Mouse (Mus musculus) frontal cortex, postnatal 36 days (tissue): ENCODE measurements at regions not wholly inside any gene's neighbourhood (a gene's known extent, or its start where the extent isn't known, plus 50 kb on each side); places are given as distances from the start of the nearest gene placed in this dataset.
A peak's percentile ranks its signal among the peaks of the same experiment; 100 is the strongest.

Experiments
- DNase-seq, 2 experiments: peaks; one replicate each; pipeline ENCODE4 v3.0.0; 2022; ENCODE audit warnings: low spot score in 2 of 2

GRCm38 (mm10) chr7:77632656-77633055, 1105.2 kb downstream of the Ntrk3 start:
- no peak for DNase-seq

GRCm38 (mm10) chr7:77623491-77623890, 1114.3 kb downstream of the Ntrk3 start:
- DNase-seq = no peak

GRCm38 (mm10) chr7:77622934-77623333, 1114.9 kb downstream of the Ntrk3 start:
- DNase-seq = no peak

- DNase-seq = no peak
Measured at GRCm38 (mm10) chr7:77572872-77573271, 1164.9 kb downstream of the Ntrk3 start.

GRCm38 (mm10) chr7:77559095-77559494, 1178.7 kb downstream of the Ntrk3 start:
- no peak for DNase-seq

GRCm38 (mm10) chr7:77558536-77558935, 1179.3 kb downstream of the Ntrk3 start:
- DNase-seq = no peak

- no peak for DNase-seq
Measured at GRCm38 (mm10) chr7:77536890-77537289, 1200.9 kb downstream of the Ntrk3 start.

- no peak for DNase-seq
Measured at GRCm38 (mm10) chr7:77527906-77528305, 1209.9 kb downstream of the Ntrk3 start.

GRCm38 (mm10) chr7:77509586-77509985, 1228.2 kb downstream of the Ntrk3 start:
- no peak for DNase-seq

- no peak for DNase-seq
Measured at GRCm38 (mm10) chr7:77507606-77508005, 1230.2 kb downstream of the Ntrk3 start.

GRCm38 (mm10) chr7:77502608-77503007, 1235.2 kb downstream of the Ntrk3 start:
- no peak for DNase-seq

- no peak for DNase-seq
Measured at GRCm38 (mm10) chr7:77495066-77495465, 1242.7 kb downstream of the Ntrk3 start.

- peak; percentile 5 to 16 for DNase-seq
Measured at GRCm38 (mm10) chr7:77477519-77477918, 1247.8 kb downstream of the Agbl1 start.

- no peak for DNase-seq
Measured at GRCm38 (mm10) chr7:77446052-77446367, 1216.3 kb downstream of the Agbl1 start.

GRCm38 (mm10) chr7:77445352-77446051, 1215.8 kb downstream of the Agbl1 start:
- DNase-seq = no peak

- DNase-seq = peak in 1 of 2 experiments; percentile 11
Measured at GRCm38 (mm10) chr7:77441622-77442021, 1211.9 kb downstream of the Agbl1 start.

- DNase-seq = no peak
Measured at GRCm38 (mm10) chr7:77413606-77414005, 1183.9 kb downstream of the Agbl1 start.
